Mouse (Mus musculus) thymus, adult 2 months (tissue): ENCODE measurements around the gene Zbtb7a. TPM values are rescaled to one million over a fixed set of nuclear protein-coding genes. Genes with fewer than 3 reads are reported as not detected.

Source experiments
- DNase-seq: peaks from one replicate; pipeline ENCODE4 v3.0.0; 2021
- H3K27ac ChIP-seq: fragments of 200-500 bp; 2 replicates; pipeline ENCODE4 v1.5.1; 2012; ENCODE audit warnings: low read length, control low read depth; ENCODE audit not compliant: control insufficient read depth, insufficient read depth
- H3K27me3 ChIP-seq: fragments of 200-500 bp; 2 replicates; pipeline ENCODE4 v1.6.1; 2012; ENCODE audit warnings: mild to moderate bottlenecking, low read length, moderate library complexity, mixed read lengths; ENCODE audit not compliant: control insufficient read depth, insufficient read depth
- H3K36me3 ChIP-seq: fragments of 200-500 bp; 2 replicates; pipeline ENCODE4 v1.6.1; 2012; ENCODE audit warnings: mild to moderate bottlenecking, low read length, moderate library complexity; ENCODE audit not compliant: control insufficient read depth, insufficient read depth
- H3K4me1 ChIP-seq: fragments of 200-500 bp; replicated peaks from 2 replicates; pipeline ENCODE4 v1.6.1; 2012; ENCODE audit warnings: low read length; ENCODE audit not compliant: control insufficient read depth, insufficient read depth
- H3K4me3 ChIP-seq: fragments of 200-500 bp; 2 replicates; pipeline ENCODE4 v1.5.1; 2012; ENCODE audit warnings: mild to moderate bottlenecking, low read length, control low read depth, moderate library complexity; ENCODE audit not compliant: control insufficient read depth, insufficient read depth
- CTCF ChIP-seq: fragments of 200-500 bp; IDR thresholded peaks from 2 replicates; pipeline ENCODE4 v1.5.1; 2012; ENCODE audit warnings: mild to moderate bottlenecking, control low read depth, low read length, moderate library complexity, borderline replicate concordance; ENCODE audit not compliant: control insufficient read depth, poor library complexity, insufficient read depth; ENCODE audit errors: extremely low read depth
- POLR2A ChIP-seq: fragments of 200-500 bp; IDR thresholded peaks from 2 replicates; pipeline ENCODE4 v1.6.1; 2012; ENCODE audit warnings: mild to moderate bottlenecking, low read length, control low read depth, moderate library complexity; ENCODE audit not compliant: control insufficient read depth, poor library complexity, insufficient read depth; ENCODE audit errors: extremely low read depth
- WGBS: fragments of 180-500 bp; shearing (Covaris S2); methylation state at CpG from one replicate; pipeline ENCODE4 v1.1.7; 2018; 5-methylcytosine and 5-hydroxymethylcytosine counted together
- polyA plus RNA-seq: library from polyadenylated mRNA; depleted of rRNA; stranded (reverse); fragments of >200 nt; gene quantifications from 2 replicates; pipeline ENCODE4 v1.2.3, GENCODE M21; 2012

Zbtb7a gene
- polyA plus RNA-seq, 1 experiment = 66.0 TPM

- Histone ChIP-seq H3K4me3 (no peak overlapping the region; the same call in 1 of the 2 replicates), H3K27me3 (no peaks in the 10 kb centered on the region), H3K36me3 (no peaks in the 10 kb centered on the region), H3K27ac (no peak overlapping the region), H3K4me1 (peaks cover 31% of the 10 kb centered on the region)
- WGBS = 4% methylated on average over 37 of the region's 37 CpGs
- no peak for DNase-seq
- TF ChIP-seq POLR2A = no peak
- no peak for TF ChIP-seq CTCF
Observed at GRCm38 (mm10) chr10:81193991-81194774, 59.2 kb downstream of the Zbtb7a start.

- no peak for DNase-seq
- no peak overlapping the region for H3K4me3 ChIP-seq
- peaks cover 31% of the 10 kb centered on the region for H3K4me1 ChIP-seq
- no peak for TF ChIP-seq POLR2A
- TF ChIP-seq CTCF = no peak
- no peaks in the 10 kb centered on the region for H3K36me3 ChIP-seq
- H3K27me3 ChIP-seq = no peaks in the 10 kb centered on the region
- 87% methylated on average over 4 of the region's 4 CpGs for WGBS
- no peak overlapping the region for H3K27ac ChIP-seq
Observed at GRCm38 (mm10) chr10:81195300-81195699, 60.3 kb downstream of the Zbtb7a start.

- TF ChIP-seq POLR2A = no peak
- no peak for TF ChIP-seq CTCF
- WGBS = 84% methylated on average over 11 of the region's 11 CpGs
- no peak for DNase-seq
- no peak overlapping the region for H3K4me3 ChIP-seq
- H3K27ac ChIP-seq = no peak overlapping the region
- peaks cover 28% of the 10 kb centered on the region for H3K4me1 ChIP-seq
- no peaks in the 10 kb centered on the region for H3K27me3 ChIP-seq
- H3K36me3 ChIP-seq = no peaks in the 10 kb centered on the region
Observed at GRCm38 (mm10) chr10:81196470-81197065, 61.5 kb downstream of the Zbtb7a start.

- Histone ChIP-seq H3K36me3 (no peaks in the 10 kb centered on the region), H3K27ac (no peak overlapping the region), H3K4me1 (peaks cover 22% of the 10 kb centered on the region), H3K27me3 (no peaks in the 10 kb centered on the region), H3K4me3 (no peak overlapping the region)
- DNase-seq = no peak
- 58% methylated on average over 6 of the region's 6 CpGs for WGBS
- TF ChIP-seq POLR2A = no peak
- no peak for TF ChIP-seq CTCF
Observed at GRCm38 (mm10) chr10:81197305-81197704, 62.3 kb downstream of the Zbtb7a start.

- Histone ChIP-seq H3K27me3 (no peaks in the 10 kb centered on the region), H3K4me3 (no peak overlapping the region), H3K27ac (no peak overlapping the region), H3K36me3 (no peaks in the 10 kb centered on the region), H3K4me1 (peaks cover 16% of the 10 kb centered on the region)
- TF ChIP-seq POLR2A (no peak), CTCF (no peak)
- WGBS = 2% methylated on average over 9 of the region's 9 CpGs
- DNase-seq = peak; percentile 73
Observed at GRCm38 (mm10) chr10:81198230-81198629, 63.2 kb downstream of the Zbtb7a start.

GRCm38 (mm10) chr10:81198990-81199389, 64.0 kb downstream of the Zbtb7a start:
- no peak for DNase-seq
- no peak for TF ChIP-seq CTCF
- no peak for TF ChIP-seq POLR2A
- no peaks in the 10 kb centered on the region for H3K36me3 ChIP-seq
- H3K4me3 ChIP-seq = no peak overlapping the region
- H3K4me1 ChIP-seq = peaks cover 11% of the 10 kb centered on the region
- 91% methylated on average over 6 of the region's 6 CpGs for WGBS
- no peak overlapping the region for H3K27ac ChIP-seq
- no peaks in the 10 kb centered on the region for H3K27me3 ChIP-seq
